Mouse (Mus musculus) myocyte (in vitro differentiated cells): ENCODE results near the gene Recql5. TPM values are rescaled to one million over a fixed set of nuclear protein-coding genes. Genes with fewer than 3 reads are reported as not detected.

ENCODE experiments used
- H3K27me3 ChIP-seq: one replicate; pipeline ENCODE4 v1.6.1; 2011; ENCODE audit not compliant: control insufficient read depth, insufficient read depth, insufficient read length
- H3K36me3 ChIP-seq: one replicate; pipeline ENCODE4 v1.6.1; 2011; ENCODE audit not compliant: control insufficient read depth, insufficient read depth
- H3K4me2 ChIP-seq: one replicate; pipeline ENCODE4 v1.6.1; 2011; ENCODE audit warnings: low read depth, control low read depth
- H3K4me3 ChIP-seq: one replicate; pipeline ENCODE4 v1.5.1; 2011; ENCODE audit warnings: mild to moderate bottlenecking, control low read depth, moderate library complexity
- H3K79me2 ChIP-seq: one replicate; pipeline ENCODE4 v1.6.1; 2011; ENCODE audit not compliant: control insufficient read depth, insufficient read depth
- H3ac ChIP-seq: one replicate; pipeline ENCODE4 v1.6.1; 2011; ENCODE audit not compliant: control insufficient read depth, insufficient read length
- CEBPB ChIP-seq: IDR thresholded peaks from 2 replicates; pipeline ENCODE4 v1.6.1; 2011; ENCODE audit warnings: mild to moderate bottlenecking, moderate library complexity; ENCODE audit not compliant: poor library complexity, insufficient read depth, severe bottlenecking
- E2F4 ChIP-seq: IDR thresholded peaks from one replicate; pipeline ENCODE4 v1.6.1; 2011; ENCODE audit warnings: mild to moderate bottlenecking, control low read depth, moderate library complexity; ENCODE audit not compliant: insufficient read depth
- MAX ChIP-seq: IDR thresholded peaks from one replicate; pipeline ENCODE4 v1.6.1; 2011; ENCODE audit warnings: low read depth, mild to moderate bottlenecking, control low read depth
- MYOD1 ChIP-seq, 3 experiments: IDR thresholded peaks; one replicate each; pipeline ENCODE4 v1.6.1; 2011; ENCODE audit warnings: control low read depth in 2 of 3, low read depth in 2 of 3, mild to moderate bottlenecking in 2 of 3, moderate library complexity in 1 of 3; ENCODE audit not compliant: insufficient read length in 2 of 3, control insufficient read depth in 1 of 3
- MYOG ChIP-seq, 3 experiments: IDR thresholded peaks; one replicate each; pipeline ENCODE4 v1.6.1; 2011; ENCODE audit warnings: control low read depth in 2 of 3, low read depth in 2 of 3, mild to moderate bottlenecking in 2 of 3; ENCODE audit not compliant: insufficient read length in 2 of 3, control insufficient read depth in 1 of 3, insufficient read depth in 1 of 3
- POLR2A ChIP-seq: IDR thresholded peaks from one replicate; pipeline ENCODE4 v1.6.1; 2011; ENCODE audit warnings: low read depth, mild to moderate bottlenecking, control low read depth, moderate library complexity; ENCODE audit not compliant: insufficient read length
- POLR2AphosphoS2 ChIP-seq: IDR thresholded peaks from one replicate; pipeline ENCODE4 v1.6.1; 2011; ENCODE audit warnings: low read depth, control low read depth; ENCODE audit not compliant: insufficient read length
- REST ChIP-seq: IDR thresholded peaks from one replicate; pipeline ENCODE4 v1.6.1; 2011; ENCODE audit warnings: mild to moderate bottlenecking, control low read depth, moderate library complexity; ENCODE audit not compliant: insufficient read depth, insufficient read length
- SRF ChIP-seq: IDR thresholded peaks from one replicate; pipeline ENCODE4 v1.6.1; 2011; ENCODE audit warnings: low read depth; ENCODE audit not compliant: control insufficient read depth, insufficient read length
- TCF12 ChIP-seq: IDR thresholded peaks from one replicate; pipeline ENCODE4 v1.6.1; 2011; ENCODE audit warnings: mild to moderate bottlenecking, control low read depth; ENCODE audit not compliant: poor library complexity, insufficient read depth, severe bottlenecking
- TCF3 ChIP-seq: IDR thresholded peaks from one replicate; pipeline ENCODE4 v1.6.1; 2011; ENCODE audit warnings: low read depth, control low read depth; ENCODE audit not compliant: insufficient read length
- USF1 ChIP-seq: IDR thresholded peaks from one replicate; pipeline ENCODE4 v1.6.1; 2011; ENCODE audit warnings: low read depth, mild to moderate bottlenecking, control low read depth, moderate library complexity
- polyA plus RNA-seq: library from polyadenylated mRNA; unstranded; fragments of >200 nt; fragmentation: generic; extraction: Trizol; gene quantifications from one replicate; pipeline ENCODE4 v1.2.1, GENCODE M21; 2012; ENCODE audit warnings: missing spikeins

Gene Recql5
- polyA plus RNA-seq, 1 experiment: 13.1 TPM

DNA sequence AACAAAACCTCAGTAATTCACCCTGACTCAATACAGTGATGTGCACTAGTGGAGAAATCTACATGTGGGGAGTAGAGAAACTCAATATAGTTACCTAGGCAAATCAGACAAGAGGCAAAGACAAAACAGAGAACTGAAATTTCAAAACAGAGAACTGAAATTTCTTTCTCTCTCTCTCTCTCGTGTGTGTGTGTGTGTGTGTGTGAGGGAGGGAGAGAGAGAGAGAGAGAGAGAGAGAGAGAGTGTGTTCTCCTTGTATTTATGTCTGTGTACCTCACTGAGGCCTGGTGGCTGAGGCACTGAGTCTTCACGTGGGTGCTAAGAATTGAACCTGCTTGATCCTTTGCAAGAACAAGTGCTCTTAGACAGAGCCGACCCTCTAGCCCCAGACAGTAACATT, 3.5 kb downstream of the Recql5 start:
- Histone ChIP-seq H3K36me3 (peaks cover 13% of the 10 kb centered on the region), H3K4me3 (no peak overlapping the region), H3K4me2 (no peak overlapping the region), H3K79me2 (peaks cover 24% of the 10 kb centered on the region), H3ac (no peak overlapping the region), H3K27me3 (no peaks in the 10 kb centered on the region)
- no peak for TF ChIP-seq CEBPB
- TF ChIP-seq MAX: no peak
- TF ChIP-seq REST: no peak
- TF ChIP-seq TCF3: no peak
- no peak for TF ChIP-seq E2F4
- TF ChIP-seq POLR2A: no peak
- TF ChIP-seq USF1: no peak
- TF ChIP-seq MYOG (IDR thresholded peaks at IDR 0.05; ENCODE audit: control insufficient read depth in 1 of 3, insufficient read depth in 1 of 3, insufficient read length in 2 of 3, low read depth in 2 of 3): no peak

DNA sequence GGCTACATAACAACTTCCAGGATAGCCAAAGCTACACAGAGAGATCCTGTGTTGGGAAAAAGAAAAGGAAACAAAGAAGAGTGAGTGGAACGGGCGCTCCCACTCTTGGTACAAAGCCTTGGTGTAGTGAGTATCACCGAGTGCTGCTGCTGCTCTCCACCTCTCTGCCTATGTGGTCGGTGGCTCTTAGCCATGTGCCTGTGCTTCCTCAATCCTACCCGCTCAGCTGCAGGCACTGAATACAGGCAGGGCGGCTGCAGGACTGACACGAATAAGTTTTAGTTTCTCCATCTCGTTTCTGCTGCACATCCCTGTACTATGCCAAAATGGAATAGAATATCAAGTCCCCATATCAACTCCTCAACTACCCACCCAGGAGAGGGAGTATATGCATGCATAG, 4.2 kb downstream of the Recql5 start:
- TF ChIP-seq REST (no peak), SRF (no peak)
- no peak overlapping the region for H3ac ChIP-seq
- no peak overlapping the region for H3K4me3 ChIP-seq
- peaks cover 13% of the 10 kb centered on the region for H3K36me3 ChIP-seq
- H3K79me2 ChIP-seq: peaks cover 16% of the 10 kb centered on the region
- H3K27me3 ChIP-seq: no peaks in the 10 kb centered on the region
- H3K4me2 ChIP-seq: no peak overlapping the region

DNA sequence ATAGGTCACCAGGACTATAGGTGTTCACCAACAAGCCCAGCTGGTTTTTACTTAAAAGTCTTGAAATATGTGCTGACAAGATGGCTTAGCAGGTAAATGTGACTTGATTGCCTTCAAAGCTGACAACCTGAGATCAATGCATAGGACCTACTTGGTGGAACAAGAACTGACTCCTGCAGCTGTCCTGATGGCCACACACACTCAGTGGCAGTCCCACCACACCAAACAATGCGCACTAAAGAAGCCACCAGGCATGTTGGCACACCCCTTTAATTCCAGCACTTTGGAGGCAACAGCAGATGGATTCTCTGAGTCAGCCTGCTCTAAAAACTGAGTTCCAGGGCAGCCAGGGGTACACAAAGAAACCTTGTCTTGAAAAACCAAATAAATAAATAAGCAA, 11.3 kb downstream of the Recql5 start:
- Histone ChIP-seq H3K4me2 (no peak overlapping the region), H3K36me3 (peaks cover 20% of the 10 kb centered on the region), H3ac (no peak overlapping the region), H3K79me2 (no peaks in the 10 kb centered on the region), H3K4me3 (no peak overlapping the region), H3K27me3 (no peaks in the 10 kb centered on the region)
- no peak for TF ChIP-seq E2F4
- TF ChIP-seq CEBPB: no peak
- no peak for TF ChIP-seq POLR2A
- peak in 2 of 3 experiments; percentile 41 to 64 for TF ChIP-seq MYOD1 (IDR thresholded peaks at IDR 0.05; ENCODE audit: control insufficient read depth in 1 of 3, insufficient read length in 2 of 3, low read depth in 2 of 3)
- no peak for TF ChIP-seq REST
- peak in 1 of 3 experiments; percentile 82 for TF ChIP-seq MYOG (IDR thresholded peaks at IDR 0.05; ENCODE audit: control insufficient read depth in 1 of 3, insufficient read depth in 1 of 3, insufficient read length in 2 of 3, low read depth in 2 of 3)
- peak; percentile 26 for TF ChIP-seq TCF3
- TF ChIP-seq POLR2AphosphoS2: no peak
- TF ChIP-seq USF1: no peak
- TF ChIP-seq TCF12: no peak

DNA sequence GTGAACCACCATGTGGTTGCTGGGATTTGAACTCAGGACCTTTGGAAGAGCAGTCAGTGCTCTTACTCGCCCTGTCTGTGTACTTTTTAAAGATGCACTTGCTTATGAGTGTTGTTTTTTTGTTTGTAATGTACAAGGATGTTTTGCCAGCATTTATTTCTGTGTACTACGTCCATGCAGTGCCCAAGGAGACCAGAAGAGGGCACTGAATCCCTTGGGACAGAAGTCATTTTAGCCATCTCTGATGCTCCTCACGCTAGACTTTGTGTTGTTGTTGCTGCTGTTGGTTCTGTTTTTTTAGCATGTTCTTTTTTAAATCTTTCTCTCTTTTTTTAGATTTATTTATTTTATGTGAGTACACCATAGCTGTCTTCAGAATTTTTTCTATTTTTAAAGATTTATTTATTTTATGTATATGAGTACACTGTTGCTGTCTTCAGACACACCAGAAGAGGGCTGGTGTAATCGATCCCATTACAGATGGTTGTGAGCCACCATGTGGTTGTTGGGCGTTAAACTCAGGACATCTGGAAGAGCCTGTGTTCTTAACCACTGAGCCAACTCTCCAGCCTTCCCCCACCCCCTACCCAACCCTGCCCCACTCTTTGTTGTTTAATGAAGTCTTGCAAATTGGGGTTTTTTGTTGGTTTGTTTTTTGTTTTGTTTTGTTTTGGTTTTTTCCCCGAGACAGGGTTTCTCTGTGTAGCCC, 13.0 kb downstream of the Recql5 start:
- Histone ChIP-seq H3K4me3 (no peak overlapping the region), H3ac (no peak overlapping the region), H3K36me3 (peaks cover 16% of the 10 kb centered on the region), H3K27me3 (no peaks in the 10 kb centered on the region), H3K79me2 (no peaks in the 10 kb centered on the region), H3K4me2 (no peak overlapping the region)
- no peak for TF ChIP-seq MYOD1 (IDR thresholded peaks at IDR 0.05; ENCODE audit: control insufficient read depth in 1 of 3, insufficient read length in 2 of 3, low read depth in 2 of 3)

DNA sequence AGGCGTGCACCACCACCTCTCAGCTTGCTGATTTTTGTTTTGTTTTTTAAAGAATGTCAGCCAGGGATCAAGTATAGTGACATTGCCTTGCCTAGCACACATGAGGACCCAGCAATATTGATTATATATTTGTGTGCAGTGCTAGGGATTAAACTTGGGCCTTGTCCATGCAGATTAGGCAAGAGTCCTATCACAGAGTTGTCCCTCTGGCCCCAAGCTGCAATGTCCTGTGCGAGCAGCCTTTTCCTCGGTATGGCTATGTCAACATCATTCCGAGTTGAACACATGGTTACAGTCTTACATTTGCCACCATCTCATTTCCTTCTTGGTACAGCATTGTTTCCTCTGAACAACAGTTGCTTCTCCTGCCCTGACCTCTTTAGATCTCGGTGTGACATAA, 14.2 kb downstream of the Recql5 start:
- Histone ChIP-seq H3K79me2 (no peaks in the 10 kb centered on the region), H3ac (no peak overlapping the region), H3K4me3 (no peak overlapping the region), H3K27me3 (no peaks in the 10 kb centered on the region), H3K4me2 (no peak overlapping the region), H3K36me3 (peaks cover 14% of the 10 kb centered on the region)
- TF ChIP-seq MYOG (IDR thresholded peaks at IDR 0.05; ENCODE audit: control insufficient read depth in 1 of 3, insufficient read depth in 1 of 3, insufficient read length in 2 of 3, low read depth in 2 of 3) (no peak), REST (no peak), TCF12 (no peak), USF1 (no peak), TCF3 (no peak), SRF (no peak), MYOD1 (IDR thresholded peaks at IDR 0.05; ENCODE audit: control insufficient read depth in 1 of 3, insufficient read length in 2 of 3, low read depth in 2 of 3) (no peak), POLR2AphosphoS2 (no peak), E2F4 (no peak)
